Mouse (Mus musculus): ENCODE measurements around the gene Ccdc122.
A peak's percentile ranks its signal among the peaks of the same experiment; 100 is the strongest.

The Ccdc122 gene

DNA sequence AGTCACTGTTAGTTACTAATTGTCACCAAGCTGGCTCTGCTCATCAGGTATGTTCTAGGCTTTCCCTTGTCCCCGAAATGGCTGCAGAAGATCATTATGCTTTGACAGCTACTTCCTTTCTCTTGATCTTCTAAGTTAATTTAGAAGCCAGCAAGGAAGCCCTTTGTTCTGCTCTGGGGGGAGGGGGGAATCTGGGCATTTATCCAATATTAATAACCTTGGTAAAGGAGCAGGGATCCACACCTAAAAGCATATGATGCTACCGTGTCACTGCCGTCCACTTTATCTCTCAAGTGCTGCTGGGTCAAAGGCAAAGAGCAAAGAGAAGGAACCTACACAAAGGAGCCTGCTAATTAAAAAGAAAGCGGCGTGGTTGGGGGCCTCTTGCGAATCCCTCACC lies 100.4 kb downstream of the Ccdc122 start:
- no peak for DNase-seq

DNA sequence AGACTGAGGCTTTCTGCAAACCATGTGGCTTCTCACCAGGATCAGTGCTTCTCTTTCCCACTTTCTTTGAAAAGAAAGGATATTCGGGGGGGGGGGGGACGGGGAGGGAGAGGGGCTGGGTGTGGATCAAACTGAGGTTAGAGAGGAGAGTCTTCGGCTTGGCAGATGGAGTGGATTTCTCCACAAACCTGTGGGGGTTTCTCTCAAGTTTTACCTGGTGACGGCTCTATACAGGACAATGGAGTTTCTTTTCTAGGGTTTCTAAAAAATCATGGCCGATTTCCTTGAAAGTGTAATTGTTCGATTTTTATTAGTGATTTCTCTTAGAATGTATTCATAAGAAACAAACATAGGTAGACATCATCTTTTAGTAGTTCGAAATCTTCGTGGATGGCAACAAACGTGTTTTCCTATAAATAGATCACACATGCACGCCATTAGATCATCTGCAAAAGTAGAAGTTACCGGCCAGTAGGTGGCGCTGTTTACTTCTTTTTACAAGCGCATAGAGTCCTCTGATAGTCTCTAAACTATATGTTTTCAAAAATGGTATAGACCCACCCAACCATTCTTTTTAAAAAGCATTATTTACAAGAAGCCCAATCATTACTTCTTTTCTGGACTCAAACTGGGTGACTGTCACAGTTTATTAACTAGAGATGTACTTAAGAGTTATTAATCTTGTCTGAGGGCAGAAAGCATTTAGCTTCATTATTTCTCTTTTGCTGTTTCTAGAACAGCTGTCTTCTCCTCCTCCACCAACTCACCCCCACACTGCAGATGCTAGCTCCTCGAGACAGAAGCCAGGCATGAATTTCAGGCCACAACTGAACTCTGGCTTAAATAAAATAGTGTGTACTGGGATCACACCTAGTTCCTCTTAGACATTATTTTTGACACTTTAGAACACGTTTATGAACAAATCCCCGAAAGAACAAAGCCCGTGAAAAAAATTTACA lies 105.0 kb downstream of the Ccdc122 start:
- peak; percentile 52 for DNase-seq

DNA sequence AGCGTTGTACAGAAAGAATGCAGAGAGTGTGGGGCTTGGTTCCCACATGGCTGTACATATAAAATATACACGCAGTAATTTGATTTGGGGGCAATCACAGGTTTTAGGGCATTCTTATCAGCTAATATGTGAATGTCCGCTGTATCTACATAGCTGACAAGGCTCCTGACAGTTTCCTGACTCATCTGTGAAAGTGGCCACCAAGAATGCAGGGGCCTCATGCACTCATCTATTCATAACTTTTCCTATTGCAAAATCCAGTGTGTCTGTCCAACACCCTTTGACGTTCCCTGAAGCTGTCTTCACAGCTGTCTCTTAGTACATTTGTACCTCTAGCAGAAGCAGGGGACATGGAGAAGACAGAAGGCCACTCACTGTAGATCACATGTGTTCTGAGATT lies 108.5 kb downstream of the Ccdc122 start:
- no peak for DNase-seq

DNA sequence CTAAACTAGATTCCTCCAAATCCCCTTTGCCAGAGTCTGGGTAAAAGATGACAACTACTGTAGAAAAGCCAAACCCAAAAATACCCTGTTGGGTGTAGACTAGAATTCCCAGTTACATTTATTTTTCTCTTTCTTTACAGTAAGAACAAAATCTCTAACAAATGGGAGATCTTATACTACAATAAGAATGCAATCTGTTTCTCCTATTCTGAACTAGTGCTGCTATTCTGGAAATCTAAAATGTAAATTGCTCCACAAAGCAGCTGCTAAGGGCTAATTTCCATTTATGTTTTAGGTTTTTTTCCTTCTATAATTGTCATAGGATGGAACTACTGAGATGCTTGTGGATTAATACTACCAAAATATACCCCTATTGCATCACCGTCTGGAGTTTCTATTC lies 111.1 kb downstream of the Ccdc122 start:
- no peak for DNase-seq

DNA sequence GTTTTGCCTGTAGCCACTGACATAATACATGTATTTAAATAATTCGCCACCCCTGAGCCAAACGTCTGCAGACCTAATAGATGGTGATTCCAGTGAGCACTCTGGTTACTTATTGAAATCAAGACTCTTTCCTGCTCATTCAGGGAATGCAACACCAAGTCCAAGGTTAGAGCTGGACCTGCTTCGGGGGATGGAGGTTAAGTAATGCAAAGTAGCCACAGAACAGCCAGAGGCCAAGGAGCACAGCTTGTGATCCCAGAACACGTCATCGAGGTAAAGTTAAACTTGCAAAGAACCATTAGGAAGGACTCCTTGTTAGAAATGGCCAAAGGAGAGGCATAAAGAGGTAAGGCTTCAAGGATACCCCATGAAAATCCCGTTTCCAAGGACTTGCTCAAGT lies 114.0 kb downstream of the Ccdc122 start:
- no peak for DNase-seq

DNA sequence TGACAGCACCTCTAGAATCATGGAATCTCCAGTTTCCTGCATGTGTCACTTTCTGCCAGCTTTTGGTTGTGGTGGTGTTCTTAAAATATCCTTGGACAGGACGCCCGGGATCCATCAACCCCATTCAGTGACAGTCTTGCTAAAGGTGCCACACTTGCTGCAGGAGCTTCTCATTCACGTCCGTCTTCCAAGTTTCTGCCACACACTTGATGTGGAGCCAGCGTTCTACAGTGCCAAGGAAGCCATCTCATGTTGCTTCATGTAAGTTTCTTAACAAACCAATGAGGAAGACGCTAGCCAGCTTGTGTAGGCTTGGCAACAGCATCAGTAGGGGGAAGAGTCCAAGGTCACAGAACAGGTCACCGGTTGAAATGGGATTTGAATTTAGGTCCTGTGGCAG lies 114.9 kb downstream of the Ccdc122 start:
- no peak for DNase-seq

DNA sequence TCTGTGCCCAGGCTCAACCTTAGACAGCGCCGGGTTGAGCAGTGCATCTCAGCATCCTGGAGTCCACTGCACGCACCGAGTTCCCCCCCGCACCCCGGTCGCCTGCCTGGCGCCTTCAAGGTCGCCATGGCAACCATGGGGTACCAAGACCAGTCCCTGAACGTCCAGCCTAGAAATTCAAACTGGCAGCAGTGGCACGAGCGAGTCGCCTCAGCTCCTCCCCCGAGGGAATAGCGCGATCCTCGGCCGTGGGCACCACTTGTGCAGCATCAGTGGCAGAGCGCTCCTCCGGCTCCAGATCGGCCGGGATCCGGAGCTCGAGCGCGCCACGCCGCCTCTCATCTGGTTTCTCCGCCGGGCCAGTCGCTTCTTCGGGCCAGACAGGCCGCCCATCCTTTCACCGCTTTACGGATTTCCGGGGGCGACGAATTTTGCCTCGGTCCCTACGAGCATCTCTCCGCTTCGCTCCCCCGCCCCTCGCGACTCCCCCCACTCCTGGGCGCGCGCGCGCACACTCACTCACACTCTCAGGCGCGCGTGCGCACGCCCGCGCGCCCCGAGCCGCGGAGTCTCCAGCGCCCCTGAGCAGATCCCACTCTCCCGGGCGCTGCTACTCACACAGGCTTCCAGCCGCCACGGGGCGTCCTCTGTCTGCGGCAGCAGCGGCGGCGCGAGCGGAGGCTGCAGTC lies 119.8 kb downstream of the Ccdc122 start, which contains the start of gene Enox1:
Gene Enox1 (plus strand): TSS at position 542 of the 689 bp plus-strand sequence.
- peak; percentile 87 for DNase-seq

DNA sequence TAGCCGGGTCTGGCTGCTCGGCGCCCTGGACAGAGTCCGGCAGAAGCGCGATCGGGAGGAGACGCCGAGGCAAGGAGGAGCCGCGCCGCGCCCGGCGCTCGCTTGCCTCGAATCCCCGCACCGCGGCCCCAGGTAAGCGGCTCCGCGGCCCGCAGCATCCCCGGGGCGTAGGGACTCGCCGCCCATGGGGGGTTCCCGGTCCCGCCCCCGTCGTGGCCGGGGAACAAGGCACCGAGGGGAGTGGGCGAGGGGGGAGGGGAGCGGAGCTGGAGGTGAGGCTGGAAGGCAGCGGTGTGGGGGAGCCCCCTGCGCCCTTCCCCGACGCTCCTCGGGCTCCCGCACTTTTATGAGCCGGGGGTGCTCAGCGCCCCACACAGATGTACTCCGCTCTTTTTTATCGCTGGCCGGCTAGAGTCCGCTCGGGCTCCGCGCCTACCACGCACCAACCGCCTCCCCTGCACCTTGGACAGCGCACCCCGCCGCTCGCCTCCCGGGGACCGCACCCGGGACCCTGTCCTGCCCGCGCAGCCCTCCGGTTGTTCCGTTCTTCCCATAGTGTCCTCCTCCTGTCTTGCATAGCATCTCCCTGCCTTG lies 120.4 kb downstream of the Ccdc122 start:
- no peak for DNase-seq

DNA sequence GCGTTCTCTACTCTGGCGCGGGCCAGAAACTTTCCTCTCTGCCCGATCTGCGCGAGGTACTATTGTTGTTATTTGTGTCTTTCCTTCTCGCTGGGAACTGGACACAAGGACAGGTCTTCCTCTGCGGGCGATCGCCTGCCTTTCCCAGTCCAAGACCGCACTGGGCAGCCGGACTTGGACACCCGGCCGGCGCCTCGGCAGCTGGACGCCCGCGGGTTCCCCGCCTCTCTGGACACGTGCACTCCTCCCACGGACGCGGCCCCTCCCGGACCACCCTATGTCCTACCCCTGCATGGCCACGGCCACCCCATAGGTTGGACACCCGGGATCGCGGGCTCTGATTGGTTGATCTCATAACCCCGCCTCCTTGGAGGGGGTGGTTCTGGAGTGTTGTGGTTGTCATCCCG lies 120.9 kb downstream of the Ccdc122 start:
- peak; percentile 94 for DNase-seq

DNA sequence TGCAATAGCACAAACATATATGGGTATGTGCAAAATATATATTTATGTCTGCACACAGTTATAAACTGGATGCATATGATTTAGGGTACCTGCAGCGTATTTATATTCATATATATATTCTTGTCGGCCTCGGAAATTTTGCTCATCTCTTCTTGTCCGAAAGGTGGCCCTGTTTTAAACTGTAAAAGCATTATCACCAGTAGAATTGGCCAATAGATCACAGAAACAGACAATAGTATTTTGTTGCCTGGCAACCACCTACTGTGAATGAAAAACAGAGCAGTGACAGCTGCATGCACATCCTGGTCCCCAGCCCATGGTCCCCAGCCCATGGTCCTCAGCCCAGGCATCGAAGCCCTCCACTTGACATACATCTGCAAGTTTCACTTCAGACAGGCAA lies 122.8 kb downstream of the Ccdc122 start:
- no peak for DNase-seq

Measured in cerebellum, adult 9-11 months (tissue).